In genomic region chr5:114381013-114381351, GRCm38 (mm10) we compare ENCODE assay signal across 8 mouse cellular contexts. TPM values are rescaled to one million over a fixed set of nuclear protein-coding genes. Genes with fewer than 3 reads are reported as not detected.
DNase-seq lines count a peak whose midpoint lies in the region; ATAC-seq and TF ChIP-seq lines count a peak whose summit lies in the region.

No protein-coding gene starts in this region.

- TF ChIP-seq POLR2A in kidney, adult 2 months (IDR thresholded peaks at IDR 0.05; ENCODE audit: low read depth, low read length) = no peak

- peak overlapping the region; percentile 89 for H3K27ac ChIP-seq in kidney, adult 2 months (ENCODE audit: insufficient read depth, low read depth, low read length)
- peak overlapping the region; percentile 91 for H3K27ac ChIP-seq in forebrain, embryonic 15.5 days (replicated peaks)
- peak overlapping the region; percentile 96 for H3K27ac ChIP-seq in liver, postnatal 0 days (ENCODE audit: low read depth)

- no peak for TF ChIP-seq CTCF in kidney, adult 2 months (conservative IDR thresholded peaks at IDR 0.05; ENCODE audit: insufficient read depth, insufficient read length, low read depth, low read length)
- TF ChIP-seq CTCF in liver, postnatal 0 days (IDR thresholded peaks at IDR 0.05; ENCODE audit: low read depth) = no peak

- peak; percentile 39; the same call in 1 of the 2 replicates for ATAC-seq in forebrain, embryonic 15.5 days (replicated peaks)
- peak; percentile 23 for ATAC-seq in liver, postnatal 0 days

- peaks cover 9% of the 10 kb centered on the region for H3K4me1 ChIP-seq in kidney, adult 2 months (ENCODE audit: control insufficient read depth, insufficient read depth, low read length)
- H3K4me1 ChIP-seq in forebrain, embryonic 15.5 days = peaks cover 43% of the 10 kb centered on the region
- peaks cover 37% of the 10 kb centered on the region for H3K4me1 ChIP-seq in liver, postnatal 0 days (ENCODE audit: insufficient read depth)

- WGBS in kidney, adult 2 months = under 1% methylated on average over 18 of the region's 18 CpGs
- under 1% methylated on average over 18 of the region's 18 CpGs for WGBS in forebrain, embryonic 15.5 days
- WGBS in liver, postnatal 0 days (ENCODE audit: insufficient replicate concordance) = under 1% methylated on average over 18 of the region's 18 CpGs

- peak overlapping the region; percentile 93 for H3K4me3 ChIP-seq in kidney, adult 2 months (ENCODE audit: insufficient read depth, low read depth, low read length)
- H3K4me3 ChIP-seq in forebrain, embryonic 15.5 days = peak overlapping the region; percentile 64
- peak overlapping the region; percentile 81 for H3K4me3 ChIP-seq in liver, postnatal 0 days (ENCODE audit: low read depth, low read length)

- no peaks in the 10 kb centered on the region for H3K27me3 ChIP-seq in kidney, adult 2 months (replicated peaks; ENCODE audit: control insufficient read depth, insufficient read depth, low read length)
- H3K27me3 ChIP-seq in forebrain, embryonic 15.5 days = no peaks in the 10 kb centered on the region
- H3K27me3 ChIP-seq in liver, postnatal 0 days (ENCODE audit: insufficient read depth, low read length) = no peaks in the 10 kb centered on the region

- no peaks in the 10 kb centered on the region for H3K9me3 ChIP-seq in forebrain, embryonic 15.5 days
- no peaks in the 10 kb centered on the region for H3K9me3 ChIP-seq in liver, postnatal 0 days (ENCODE audit: low read length)

- H3K9ac ChIP-seq in forebrain, embryonic 15.5 days (replicated peaks) = peak overlapping the region; percentile 84
- H3K9ac ChIP-seq in liver, postnatal 0 days (replicated peaks) = peak overlapping the region; percentile 92

- H3K4me2 ChIP-seq in forebrain, embryonic 15.5 days (replicated peaks) = peak overlapping the region; percentile 89
- peak overlapping the region; percentile 98 for H3K4me2 ChIP-seq in liver, postnatal 0 days (ENCODE audit: low read depth, low read length)

- TF ChIP-seq EP300 in liver, postnatal 0 days (IDR thresholded peaks at IDR 0.05; ENCODE audit: low read depth) = no peak

- no peaks in the 10 kb centered on the region for H3K36me3 ChIP-seq in kidney, adult 2 months (ENCODE audit: control insufficient read depth, insufficient read depth, low read length)
- peaks cover 14% of the 10 kb centered on the region for H3K36me3 ChIP-seq in forebrain, embryonic 15.5 days
- peaks cover 22% of the 10 kb centered on the region for H3K36me3 ChIP-seq in liver, postnatal 0 days (replicated peaks; ENCODE audit: insufficient read depth, low read length)

- DNase-seq in kidney, adult 2 months = no peak
- no peak for DNase-seq in kidney, postnatal 10 days
- peak; percentile 16 for DNase-seq in MEL-GATA-1-ER (ENCODE audit: extremely low read depth, low read depth)
- no peak for DNase-seq in liver, postnatal 0 days
- no peak for DNase-seq in adrenal gland, postnatal 4 days (ENCODE audit: low spot score in 2 of 2)
- no peak for DNase-seq in yolk sac, embryonic 10.5 days (ENCODE audit: low spot score)
- no peak for DNase-seq in layer of hippocampus, adult 9-10 months (ENCODE audit: low spot score)

RNA-seq across cellular contexts. Expression of gene Ube3b, which starts 0.6 kb away (rescaled TPM):
- 70.9 and 81.9 TPM in 2 replicates for polyA plus RNA-seq in kidney, adult 2 months (2012; rRNA removed)
- polyA plus RNA-seq in forebrain, embryonic 15.5 days (2015; fragmentation: Nextera tagmentation; extraction: Ambion mirVana) = 40.9 and 41.3 TPM in 2 replicates
- polyA plus RNA-seq in liver, postnatal 0 days (2015; fragmentation: Nextera tagmentation; extraction: Ambion mirVana) = 11.1 and 11.3 TPM in 2 replicates
- total RNA-seq in adrenal gland, postnatal 4 days (2021) = 10 to 100 TPM; 65.4 to 72.7 TPM

RNA-seq across cellular contexts. Expression of gene Kctd10, which starts 0.7 kb away (rescaled TPM):
- 63.5 and 63.8 TPM in 2 replicates for polyA plus RNA-seq in kidney, adult 2 months (2012; rRNA removed)
- 85.7 and 89.3 TPM in 2 replicates for polyA plus RNA-seq in forebrain, embryonic 15.5 days (2015; fragmentation: Nextera tagmentation; extraction: Ambion mirVana)
- 16.4 and 17.4 TPM in 2 replicates for polyA plus RNA-seq in liver, postnatal 0 days (2015; fragmentation: Nextera tagmentation; extraction: Ambion mirVana)
- 10 to 100 TPM; 77.9 to 82.8 TPM for total RNA-seq in adrenal gland, postnatal 4 days (2021)
